Mouse (Mus musculus): ENCODE measurements around the gene Abca8b. TPM values are rescaled to one million over a fixed set of nuclear protein-coding genes. Genes with fewer than 3 reads are reported as not detected.
"Not testable (repeated sequence)": the region's sequence is repeated elsewhere in the genome, so short reads cannot be mapped to it uniquely, and the experiment has no call there.

The Abca8b gene
- polyA plus RNA-seq, 1 experiment from 2014 or later = 0.12 TPM

GRCm38 (mm10) chr11:109916654-109917053 lies 79.0 kb downstream of the Abca8b start:
- DNase-seq (ENCODE audit: low spot score) = no peak

GRCm38 (mm10) chr11:109913156-109913555 lies 82.5 kb downstream of the Abca8b start:
- not testable (repeated sequence) for DNase-seq (ENCODE audit: low spot score)

- not testable (repeated sequence) for DNase-seq (ENCODE audit: low spot score)
Observed at GRCm38 (mm10) chr11:109912118-109912517, 83.5 kb downstream of the Abca8b start.

GRCm38 (mm10) chr11:109909801-109910200 lies 85.8 kb downstream of the Abca8b start:
- no peak for DNase-seq (ENCODE audit: low spot score)

- DNase-seq (ENCODE audit: low spot score) = no peak
Observed at GRCm38 (mm10) chr11:109908207-109909031, 87.2 kb downstream of the Abca8b start.

GRCm38 (mm10) chr11:109907508-109907907 lies 88.1 kb downstream of the Abca8b start:
- no peak for DNase-seq (ENCODE audit: low spot score)

GRCm38 (mm10) chr11:109902616-109903598 lies 92.7 kb downstream of the Abca8b start:
- DNase-seq (ENCODE audit: low spot score) = no peak

- DNase-seq (ENCODE audit: low spot score) = no peak
Observed at GRCm38 (mm10) chr11:109900491-109901241, 95.0 kb downstream of the Abca8b start.

GRCm38 (mm10) chr11:109898791-109899467 lies 96.7 kb downstream of the Abca8b start:
- no peak for DNase-seq (ENCODE audit: low spot score)

GRCm38 (mm10) chr11:109895952-109896530 lies 99.6 kb downstream of the Abca8b start:
- no peak for DNase-seq (ENCODE audit: low spot score)

- no peak for DNase-seq (ENCODE audit: low spot score)
Observed at GRCm38 (mm10) chr11:109895496-109895895, 100.1 kb downstream of the Abca8b start.

- no peak for DNase-seq (ENCODE audit: low spot score)
Observed at GRCm38 (mm10) chr11:109893894-109894804, 101.5 kb downstream of the Abca8b start.

GRCm38 (mm10) chr11:109891989-109892386 lies 103.7 kb downstream of the Abca8b start:
- no peak for DNase-seq (ENCODE audit: low spot score)

- no peak for DNase-seq (ENCODE audit: low spot score)
Observed at GRCm38 (mm10) chr11:109891371-109891988, 104.2 kb downstream of the Abca8b start.

- no peak for DNase-seq (ENCODE audit: low spot score)
Observed at GRCm38 (mm10) chr11:109889595-109889994, 106.0 kb downstream of the Abca8b start.

- DNase-seq (ENCODE audit: low spot score) = no peak
Observed at GRCm38 (mm10) chr11:109886757-109887156, 108.9 kb downstream of the Abca8b start.

- no peak for DNase-seq (ENCODE audit: low spot score)
Observed at GRCm38 (mm10) chr11:109885521-109885920, 110.1 kb downstream of the Abca8b start.

GRCm38 (mm10) chr11:109884801-109885200 lies 110.8 kb downstream of the Abca8b start:
- no peak for DNase-seq (ENCODE audit: low spot score)

GRCm38 (mm10) chr11:109884126-109884525 lies 111.5 kb downstream of the Abca8b start:
- no peak for DNase-seq (ENCODE audit: low spot score)
